Mouse (Mus musculus) heart, postnatal 14 days (tissue): ENCODE results near the gene Cenpp. TPM values are rescaled to one million over a fixed set of nuclear protein-coding genes. Genes with fewer than 3 reads are reported as not detected.

Experiments
- total RNA-seq, 2 experiments: library from RNA; stranded (reverse); gene quantifications; 2 replicates each; pipeline ENCODE4 v1.2.3; 2021

The Cenpp gene
- total RNA-seq, 2 experiments from 2014 or later, result 2.5 to 3.2 TPM

Other genes starting within 250 kb of the Cenpp start
- 1 to 10 TPM; 7.1 to 7.4 TPM for gene Ippk, start 231.5 kb downstream of the Cenpp start, total RNA-seq
- 1 to 10 TPM; 1.2 to 1.4 TPM for gene Tes3-ps, start 159.5 kb downstream of the Cenpp start, total RNA-seq
- gene Ecm2, start 148.0 kb downstream of the Cenpp start, total RNA-seq, result 10 to 100 TPM; 16.4 to 19.1 TPM
- 10 to 100 TPM; 73.3 to 74.1 TPM for gene Aspn, start 108.3 kb downstream of the Cenpp start, total RNA-seq
- gene Omd, start 70.3 kb downstream of the Cenpp start, total RNA-seq, result 1 to 10 TPM; 1.9 to 2.6 TPM
- gene Ogn, start 44.7 kb downstream of the Cenpp start, total RNA-seq, result 10 to 100 TPM; 77.8 to 82.5 TPM
- 10 to 100 TPM; 11.1 to 17.2 TPM for gene Nol8, start 293 bp upstream of the Cenpp start, total RNA-seq
- 10 to 100 TPM; 54.4 to 61.1 TPM for gene Iars, start 29.3 kb upstream of the Cenpp start, total RNA-seq
- under 1 TPM; 0.10 to 0.24 TPM for gene Gm30302, start 146.2 kb upstream of the Cenpp start, total RNA-seq